Mouse (Mus musculus): Measurements from ENCODE around the gene Tmem94. TPM values are rescaled to one million over a fixed set of nuclear protein-coding genes. Genes with fewer than 3 reads are reported as not detected.

Tmem94 gene
- total and polyA plus RNA-seq, 3 experiments: 23.2 to 64.4 (median 38.9) TPM

GRCm38 (mm10) chr11:115747351-115747750 is 17.9 kb upstream of the Tmem94 start:
- peak overlapping the region; percentile 26 for H3K9ac ChIP-seq (ENCODE audit: control insufficient read depth, low read depth, low read length, poor library complexity, severe bottlenecking)
- peak; percentile 10; the same call in 1 of the 2 replicates for TF ChIP-seq SIN3A (IDR thresholded peaks at IDR 0.05; ENCODE audit: low read length)
- no peak for TF ChIP-seq UBTF (IDR thresholded peaks at IDR 0.05; ENCODE audit: borderline replicate concordance, insufficient read depth, low read depth, low read length)
- H3K4me1 ChIP-seq (ENCODE audit: control insufficient read depth in 1 of 2, insufficient read depth in 2 of 2, low read length in 2 of 2): peaks cover 6 to 26% of the 10 kb centered on the region in 2 experiments
- no peak overlapping the region for H3K27ac ChIP-seq (ENCODE audit: control insufficient read depth, low read depth, low read length)
- no peaks in the 10 kb centered on the region for H3K27me3 ChIP-seq (ENCODE audit: control insufficient read depth in 1 of 2, insufficient read depth in 2 of 2, low read length in 2 of 2)
- H3K4me3 ChIP-seq (ENCODE audit: control insufficient read depth in 1 of 2, insufficient read depth in 1 of 2, low read depth in 2 of 2, low read length in 2 of 2): peak overlapping the region; percentile 37 to 65
- H3K36me3 ChIP-seq (ENCODE audit: control insufficient read depth in 1 of 2, insufficient read depth in 2 of 2, low read length in 2 of 2): peaks cover 0 to 6% of the 10 kb centered on the region in 2 experiments; a peak in 2 of 4 replicates
- peak; percentile 57 for DNase-seq (ENCODE audit: low read depth, low spot score)
- no peaks in the 10 kb centered on the region for H3K9me3 ChIP-seq (replicated peaks; ENCODE audit: insufficient read depth, low read length)
- H3K79me2 ChIP-seq (ENCODE audit: control insufficient read depth, insufficient read depth, low read length, poor library complexity): no peaks in the 10 kb centered on the region

GRCm38 (mm10) chr11:115749834-115750233 is 15.4 kb upstream of the Tmem94 start:
- H3K9ac ChIP-seq (ENCODE audit: control insufficient read depth, low read depth, low read length, poor library complexity, severe bottlenecking): no peak overlapping the region
- DNase-seq (ENCODE audit: low read depth, low spot score): no peak
- H3K9me3 ChIP-seq (replicated peaks; ENCODE audit: insufficient read depth, low read length): no peaks in the 10 kb centered on the region
- H3K79me2 ChIP-seq (ENCODE audit: control insufficient read depth, insufficient read depth, low read length, poor library complexity): no peaks in the 10 kb centered on the region
- H3K36me3 ChIP-seq (ENCODE audit: control insufficient read depth in 1 of 2, insufficient read depth in 2 of 2, low read length in 2 of 2): peaks cover 0 to 5% of the 10 kb centered on the region in 2 experiments; a peak in 1 of 4 replicates
- H3K4me1 ChIP-seq (ENCODE audit: control insufficient read depth in 1 of 2, insufficient read depth in 2 of 2, low read length in 2 of 2): peaks cover 3 to 17% of the 10 kb centered on the region in 2 experiments
- H3K27me3 ChIP-seq (ENCODE audit: control insufficient read depth in 1 of 2, insufficient read depth in 2 of 2, low read length in 2 of 2): no peaks in the 10 kb centered on the region; a peak in 1 of 4 replicates
- no peak overlapping the region for H3K27ac ChIP-seq (ENCODE audit: control insufficient read depth, low read depth, low read length)
- TF ChIP-seq MYC (IDR thresholded peaks at IDR 0.05; ENCODE audit: low read depth, low read length) (no peak), USF1 (IDR thresholded peaks at IDR 0.05; ENCODE audit: low read depth, low read length) (no peak), TCF12 (IDR thresholded peaks at IDR 0.05; ENCODE audit: low read depth, low read length) (no peak), EP300 (IDR thresholded peaks at IDR 0.05; ENCODE audit: low read depth in 1 of 2, low read length in 2 of 2) (no peak), CHD1 (IDR thresholded peaks at IDR 0.05; ENCODE audit: low read depth, low read length) (no peak), E2F4 (IDR thresholded peaks at IDR 0.05; ENCODE audit: borderline replicate concordance, low read depth, low read length) (no peak)
- H3K4me3 ChIP-seq (ENCODE audit: control insufficient read depth in 1 of 2, insufficient read depth in 1 of 2, low read depth in 2 of 2, low read length in 2 of 2): no peak overlapping the region

- Histone ChIP-seq H3K9me3 (replicated peaks; ENCODE audit: insufficient read depth, low read length) (no peaks in the 10 kb centered on the region), H3K79me2 (ENCODE audit: control insufficient read depth, insufficient read depth, low read length, poor library complexity) (no peaks in the 10 kb centered on the region), H3K9ac (ENCODE audit: control insufficient read depth, low read depth, low read length, poor library complexity, severe bottlenecking) (no peak overlapping the region), H3K27me3 (ENCODE audit: control insufficient read depth in 1 of 2, insufficient read depth in 2 of 2, low read length in 2 of 2) (no peaks in the 10 kb centered on the region; a peak in 1 of 4 replicates), H3K4me3 (ENCODE audit: control insufficient read depth in 1 of 2, insufficient read depth in 1 of 2, low read depth in 2 of 2, low read length in 2 of 2) (no peak overlapping the region), H3K36me3 (ENCODE audit: control insufficient read depth in 1 of 2, insufficient read depth in 2 of 2, low read length in 2 of 2) (peaks cover 0 to 3% of the 10 kb centered on the region in 2 experiments; a peak in 1 of 4 replicates), H3K27ac (ENCODE audit: control insufficient read depth, low read depth, low read length) (no peak overlapping the region), H3K4me1 (ENCODE audit: control insufficient read depth in 1 of 2, insufficient read depth in 2 of 2, low read length in 2 of 2) (peaks cover 3 to 14% of the 10 kb centered on the region in 2 experiments)
- no peak for TF ChIP-seq MAZ (IDR thresholded peaks at IDR 0.05; ENCODE audit: low read depth, low read length)
- TF ChIP-seq SIN3A (IDR thresholded peaks at IDR 0.05; ENCODE audit: low read length): no peak
- TF ChIP-seq NELFE (IDR thresholded peaks at IDR 0.05; ENCODE audit: low read depth, low read length): no peak
- no peak for TF ChIP-seq MEF2A (IDR thresholded peaks at IDR 0.05; ENCODE audit: extremely low read depth, insufficient replicate concordance, low read depth, low read length, poor library complexity, severe bottlenecking)
- no peak for TF ChIP-seq SMC3 (IDR thresholded peaks at IDR 0.05; ENCODE audit: low read depth, low read length)
- TF ChIP-seq MAX (IDR thresholded peaks at IDR 0.05; ENCODE audit: low read length): no peak
- no peak for TF ChIP-seq RCOR1 (IDR thresholded peaks at IDR 0.05; ENCODE audit: low read depth, low read length)
- no peak for TF ChIP-seq BHLHE40 (IDR thresholded peaks at IDR 0.05; ENCODE audit: borderline replicate concordance, low read depth, low read length)
- TF ChIP-seq ZNF384 (IDR thresholded peaks at IDR 0.05; ENCODE audit: low read depth, low read length): no peak
- TF ChIP-seq GATA1 (IDR thresholded peaks at IDR 0.05; ENCODE audit: low read depth, low read length): no peak
- no peak for TF ChIP-seq ZC3H11A (IDR thresholded peaks at IDR 0.05; ENCODE audit: low read depth, low read length)
- TF ChIP-seq KAT2A (conservative IDR thresholded peaks at IDR 0.05; ENCODE audit: low read depth, low read length): no peak
- TF ChIP-seq TBP (IDR thresholded peaks at IDR 0.05; ENCODE audit: low read depth, low read length): no peak
- no peak for TF ChIP-seq ETS1 (IDR thresholded peaks at IDR 0.05; ENCODE audit: low read depth, low read length)
- TF ChIP-seq MXI1 (IDR thresholded peaks at IDR 0.05; ENCODE audit: low read depth, low read length): no peak
- TF ChIP-seq POLR2A (IDR thresholded peaks at IDR 0.05; ENCODE audit: control insufficient read depth in 1 of 2, insufficient read depth in 1 of 2, low read depth in 1 of 2, low read length in 2 of 2, poor library complexity in 1 of 2): no peak
- no peak for TF ChIP-seq JUND (IDR thresholded peaks at IDR 0.05; ENCODE audit: low read depth, low read length)
- DNase-seq (ENCODE audit: low read depth, low spot score): peak; percentile 34
Measured at GRCm38 (mm10) chr11:115751725-115752124, 13.5 kb upstream of the Tmem94 start.
